Mouse (Mus musculus) lung, embryonic 14.5 days (tissue): ENCODE measurements around the gene Smpx. TPM values are rescaled to one million over a fixed set of nuclear protein-coding genes. Genes with fewer than 3 reads are reported as not detected.

Experiments used
- ATAC-seq: fragments of 200-750 bp; cut with Nextera tagmentation; 2 replicates; pipeline ENCODE4 v1.8.0; 2017; ENCODE audit warnings: mild to moderate bottlenecking, moderate TSS enrichment, moderate library complexity; ENCODE audit not compliant: insufficient read depth
- DNase-seq: peaks from one replicate; pipeline ENCODE4 v3.0.0-alpha.2; 2015
- H3K27ac ChIP-seq: fragments of 300-500 bp; sonication (generic); 2 replicates; pipeline ENCODE4 v1.5.1; 2014; ENCODE audit warnings: low read depth, mild to moderate bottlenecking, moderate library complexity
- H3K27me3 ChIP-seq: fragments of 300-500 bp; sonication (generic); 2 replicates; pipeline ENCODE4 v1.6.1; 2014; ENCODE audit warnings: low read length, control low read depth; ENCODE audit not compliant: insufficient read depth
- H3K36me3 ChIP-seq: fragments of 300-500 bp; sonication (generic); 2 replicates; pipeline ENCODE4 v1.6.1; 2014; ENCODE audit warnings: control low read depth; ENCODE audit not compliant: insufficient read depth
- H3K4me1 ChIP-seq: fragments of 300-500 bp; sonication (generic); 2 replicates; pipeline ENCODE4 v1.6.1; 2014; ENCODE audit warnings: antibody characterized with exemption, control low read depth; ENCODE audit not compliant: insufficient read depth
- H3K4me2 ChIP-seq: fragments of 300-500 bp; sonication (generic); 2 replicates; pipeline ENCODE4 v1.6.1; 2014; ENCODE audit warnings: mild to moderate bottlenecking
- H3K4me3 ChIP-seq: fragments of 300-500 bp; sonication (generic); 2 replicates; pipeline ENCODE4 v1.5.1; 2014; ENCODE audit warnings: low read depth, low read length
- H3K9ac ChIP-seq: fragments of 300-500 bp; sonication (generic); 2 replicates; pipeline ENCODE4 v1.6.1; 2014
- H3K9me3 ChIP-seq: fragments of 300-500 bp; sonication (generic); 2 replicates; pipeline ENCODE4 v1.6.1; 2016; ENCODE audit warnings: low read depth, low read length, control low read depth
- CTCF ChIP-seq: IDR thresholded peaks from 2 replicates; pipeline ENCODE4 v1.5.1; 2016; ENCODE audit warnings: antibody characterized with exemption, low read depth
- WGBS: fragments of 180-500 bp; shearing (Covaris S2); extraction: QIAGEN DNeasy Blood & Tissue Kit; methylation state at CpG from one replicate; pipeline ENCODE4 v1.1.7; 2014; 5-methylcytosine and 5-hydroxymethylcytosine counted together
- polyA plus RNA-seq: library from polyadenylated mRNA; unstranded; fragments of >200 nt; fragmentation: Nextera tagmentation; extraction: Ambion mirVana; gene quantifications from 2 replicates; pipeline ENCODE4 v1.2.1, GENCODE M21; 2014

Gene Smpx
- polyA plus RNA-seq, 1 experiment from 2014 or later: 33.0 TPM

DNA sequence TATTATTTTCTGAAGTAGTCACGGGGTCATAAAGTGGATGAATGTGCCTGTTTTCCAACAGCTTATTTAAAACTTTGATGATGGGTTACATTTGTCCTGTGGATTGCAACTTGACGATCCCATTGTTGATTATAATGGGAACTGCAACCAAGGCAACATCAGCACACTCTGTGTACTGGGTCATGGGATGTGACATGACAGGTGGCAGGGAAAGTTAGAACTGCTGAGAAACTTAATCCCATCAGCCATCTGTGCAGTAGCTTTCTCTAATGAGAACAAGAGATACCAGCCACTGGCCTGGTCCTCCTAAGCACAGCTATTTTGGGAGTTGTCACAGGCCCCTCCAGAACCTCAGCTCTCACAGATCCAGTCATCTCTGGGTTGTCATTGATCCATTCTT lies 8.5 kb downstream of the Smpx start:
- H3K9me3 ChIP-seq: no peaks in the 10 kb centered on the region
- TF ChIP-seq CTCF: no peak
- H3K27ac ChIP-seq: no peak overlapping the region
- H3K36me3 ChIP-seq: no peaks in the 10 kb centered on the region
- H3K9ac ChIP-seq: no peak overlapping the region
- 71% methylated on average over 2 of the region's 2 CpGs for WGBS
- H3K27me3 ChIP-seq: no peaks in the 10 kb centered on the region
- no peak overlapping the region for H3K4me2 ChIP-seq
- no peak for DNase-seq
- H3K4me3 ChIP-seq: no peak overlapping the region
- no peaks in the 10 kb centered on the region for H3K4me1 ChIP-seq
- ATAC-seq: no peak

DNA sequence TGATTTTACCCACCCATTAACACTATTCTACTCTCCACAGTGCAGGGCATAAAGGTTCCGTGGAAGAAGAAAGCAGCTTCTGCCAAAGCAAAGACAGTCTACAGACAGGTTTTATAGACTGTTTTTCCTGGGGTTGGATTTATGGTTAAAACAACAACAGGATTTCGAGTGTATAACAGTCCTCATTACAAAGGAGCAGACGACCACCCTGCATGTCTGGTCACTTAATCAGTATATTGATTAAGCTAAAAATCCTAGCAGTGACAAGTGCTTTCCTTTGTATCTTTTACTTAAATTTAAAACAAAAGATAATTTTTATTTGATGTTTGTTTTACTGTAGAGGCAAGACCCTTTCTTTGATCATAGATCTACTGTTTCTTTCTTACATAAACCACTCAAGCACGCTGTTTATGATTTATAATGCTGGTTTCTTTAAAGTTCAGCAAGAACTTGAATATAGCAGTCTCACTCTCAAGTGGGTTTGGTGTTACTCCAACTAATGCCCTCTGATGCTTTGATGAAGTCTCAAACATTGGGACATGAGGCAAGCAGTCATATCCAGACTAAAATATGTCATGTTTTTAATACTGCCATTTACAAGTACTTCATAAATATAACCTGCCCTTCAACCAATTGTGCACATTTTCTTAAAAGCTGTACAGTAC lies 10.0 kb downstream of the Smpx start:
- no peaks in the 10 kb centered on the region for H3K27me3 ChIP-seq
- no peak overlapping the region for H3K27ac ChIP-seq
- no peaks in the 10 kb centered on the region for H3K9me3 ChIP-seq
- no peak overlapping the region for H3K9ac ChIP-seq
- no peak overlapping the region for H3K4me2 ChIP-seq
- H3K4me3 ChIP-seq: no peak overlapping the region
- peak; percentile 87 for ATAC-seq
- WGBS: 39% methylated on average over 4 of the region's 4 CpGs
- DNase-seq: peak; percentile 40
- H3K36me3 ChIP-seq: no peaks in the 10 kb centered on the region
- no peak for TF ChIP-seq CTCF
- H3K4me1 ChIP-seq: no peaks in the 10 kb centered on the region

DNA sequence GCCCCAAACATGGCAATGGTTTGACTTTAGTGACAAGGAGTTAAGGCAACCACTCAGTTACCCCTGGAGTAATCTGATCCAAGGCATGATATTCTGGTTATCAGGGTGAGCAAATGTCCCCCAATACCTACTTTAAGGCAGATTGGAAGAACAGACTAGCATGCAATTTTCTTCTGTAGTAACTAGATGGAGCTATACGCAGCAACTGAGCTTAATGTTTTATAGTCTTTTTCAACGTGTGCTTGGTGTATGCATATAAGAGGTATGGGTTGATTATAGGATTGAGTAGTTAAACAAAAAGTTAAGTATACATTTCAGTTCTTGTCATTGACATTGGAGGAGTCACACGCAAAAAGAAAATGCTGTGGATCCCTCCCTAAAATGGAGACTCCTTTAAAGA lies 21.2 kb downstream of the Smpx start:
- no peak for TF ChIP-seq CTCF
- ATAC-seq (no peak), DNase-seq (no peak)
- H3K27me3 ChIP-seq: no peaks in the 10 kb centered on the region
- H3K9me3 ChIP-seq: no peaks in the 10 kb centered on the region
- no peak overlapping the region for H3K4me3 ChIP-seq
- no peak overlapping the region for H3K9ac ChIP-seq
- H3K27ac ChIP-seq: no peak overlapping the region
- H3K36me3 ChIP-seq: no peaks in the 10 kb centered on the region
- 41% methylated on average over 3 of the region's 3 CpGs for WGBS
- H3K4me1 ChIP-seq: no peaks in the 10 kb centered on the region
- no peak overlapping the region for H3K4me2 ChIP-seq

DNA sequence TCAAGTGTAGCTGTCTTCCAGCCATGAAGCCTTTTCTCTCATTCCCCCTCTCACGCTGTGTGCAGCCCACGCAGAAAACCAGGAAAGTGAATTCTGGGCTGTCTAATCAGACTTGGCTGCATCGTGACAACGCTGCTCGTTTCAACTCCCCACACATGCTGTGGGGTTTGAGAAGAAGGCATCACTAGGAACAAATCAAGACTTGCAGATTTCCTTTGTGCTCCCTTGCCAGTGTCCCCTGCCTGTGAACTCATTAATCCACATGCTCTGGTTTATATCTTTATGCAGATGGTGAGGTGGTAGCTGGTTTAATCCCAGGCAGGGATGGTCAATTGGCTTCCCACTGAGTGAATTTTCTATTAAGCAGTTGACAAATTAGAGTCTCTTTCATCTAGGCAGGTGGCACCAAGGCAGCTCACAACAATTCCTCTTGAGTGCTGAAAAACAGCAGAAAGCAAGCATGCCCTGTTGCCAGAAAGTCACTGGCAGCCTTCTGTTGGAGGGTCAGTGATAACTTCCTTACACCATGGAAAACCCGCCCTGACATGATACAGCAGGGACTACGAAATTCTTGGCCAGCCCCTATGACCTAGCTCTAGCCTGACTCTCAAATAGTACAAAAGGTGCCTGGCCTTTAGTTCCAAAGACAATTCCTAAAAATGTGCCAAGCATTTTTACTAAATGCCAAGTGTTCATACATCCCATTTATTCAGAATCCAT lies 32.1 kb downstream of the Smpx start:
- ATAC-seq (no peak), DNase-seq (no peak)
- Histone ChIP-seq H3K4me1 (no peaks in the 10 kb centered on the region), H3K27ac (no peak overlapping the region), H3K9ac (no peak overlapping the region), H3K4me2 (no peak overlapping the region), H3K9me3 (no peaks in the 10 kb centered on the region), H3K36me3 (no peaks in the 10 kb centered on the region), H3K4me3 (no peak overlapping the region), H3K27me3 (no peaks in the 10 kb centered on the region)
- TF ChIP-seq CTCF: no peak
- 53% methylated on average over 7 of the region's 7 CpGs for WGBS

DNA sequence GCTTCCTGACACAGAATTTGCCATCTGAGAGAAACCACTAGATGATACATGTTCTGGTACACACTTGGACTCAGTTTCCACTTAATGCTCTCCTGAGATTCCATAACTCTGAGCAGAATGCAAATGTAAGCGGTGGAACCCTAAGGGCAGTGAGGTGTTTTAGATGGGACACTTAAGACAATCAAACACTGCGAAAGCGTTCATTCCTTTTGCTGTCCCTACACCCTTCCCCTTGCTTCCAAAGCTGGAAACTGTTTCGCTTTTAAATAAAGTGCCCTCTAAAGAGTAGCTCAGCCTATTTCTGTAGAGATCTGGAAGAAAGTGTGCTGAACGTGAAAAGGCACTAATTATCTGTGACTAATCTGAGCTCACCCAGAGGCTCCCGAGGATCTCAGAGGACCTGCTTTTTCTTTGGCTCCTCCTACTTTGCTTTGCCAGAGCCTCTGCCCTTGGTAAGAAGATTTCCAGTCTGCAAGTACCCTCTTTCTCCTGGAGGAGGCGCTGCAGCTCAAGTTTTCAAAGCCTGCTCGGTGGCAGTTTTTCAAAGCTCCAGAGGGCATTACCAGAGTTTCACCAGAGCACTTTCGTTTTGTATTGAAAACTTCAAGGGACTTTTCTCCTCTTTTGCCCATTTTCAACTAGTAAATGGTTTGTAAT lies 33.1 kb downstream of the Smpx start:
- ATAC-seq (peak; percentile 69; the same call in 1 of the 2 replicates), DNase-seq (peak; percentile 88)
- TF ChIP-seq CTCF: peak; percentile 71
- H3K4me1 ChIP-seq: no peaks in the 10 kb centered on the region
- H3K36me3 ChIP-seq: no peaks in the 10 kb centered on the region
- H3K27me3 ChIP-seq: no peaks in the 10 kb centered on the region
- H3K9ac ChIP-seq: no peak overlapping the region
- H3K4me2 ChIP-seq: peak overlapping the region; percentile 20; the same call in 1 of the 2 replicates
- H3K27ac ChIP-seq: no peak overlapping the region
- 29% methylated on average over 9 of the region's 9 CpGs for WGBS
- H3K9me3 ChIP-seq: no peaks in the 10 kb centered on the region
- no peak overlapping the region for H3K4me3 ChIP-seq

DNA sequence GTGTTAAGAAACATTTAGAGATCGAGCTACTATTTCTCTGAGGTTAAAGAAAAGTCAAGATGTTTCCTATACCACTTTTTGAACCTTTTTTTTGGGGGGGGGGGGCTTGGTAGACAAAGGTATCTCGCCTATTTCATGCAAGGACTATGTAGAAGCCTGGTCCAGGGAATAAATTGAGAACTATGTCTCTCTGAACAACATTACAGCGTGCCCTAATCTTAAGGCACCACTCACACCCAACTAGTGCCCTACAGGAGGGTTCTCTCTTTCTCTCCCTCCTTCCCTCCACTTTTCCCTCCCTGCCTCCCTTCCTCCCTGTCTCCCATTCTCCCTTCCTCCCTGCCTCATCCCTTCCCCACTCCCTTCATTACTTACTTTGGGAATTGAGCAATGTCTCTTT lies 33.6 kb downstream of the Smpx start:
- no peaks in the 10 kb centered on the region for H3K27me3 ChIP-seq
- DNase-seq: no peak
- no peaks in the 10 kb centered on the region for H3K4me1 ChIP-seq
- TF ChIP-seq CTCF: no peak
- peak; percentile 21; the same call in 1 of the 2 replicates for ATAC-seq
- 0 out of 2 replicates have a peak overlapping the region, but pooled peaks have one; percentile 12 for H3K4me2 ChIP-seq
- H3K36me3 ChIP-seq: no peaks in the 10 kb centered on the region
- H3K9me3 ChIP-seq: no peaks in the 10 kb centered on the region
- H3K9ac ChIP-seq: no peak overlapping the region
- WGBS: 43% methylated on average over 3 of the region's 3 CpGs
- no peak overlapping the region for H3K4me3 ChIP-seq
- no peak overlapping the region for H3K27ac ChIP-seq

DNA sequence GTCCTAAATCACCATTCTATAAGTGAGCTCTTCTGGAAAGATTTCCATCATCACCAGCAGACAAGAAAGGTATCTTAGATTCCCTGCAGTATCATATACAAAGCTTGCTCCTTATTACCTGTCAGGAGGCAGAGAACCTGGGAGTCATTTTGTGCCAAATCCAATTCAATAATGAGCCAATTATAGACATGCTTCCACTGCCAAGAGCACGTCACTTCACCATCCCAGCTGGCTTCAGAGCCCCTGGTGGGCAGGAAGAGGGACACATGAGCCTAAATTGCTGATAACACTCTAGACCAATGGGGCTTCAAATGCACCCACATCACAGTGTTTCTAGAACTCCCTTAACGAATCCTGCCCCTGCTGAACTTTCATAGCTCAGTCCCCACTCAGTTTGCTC lies 35.1 kb downstream of the Smpx start:
- no peak for TF ChIP-seq CTCF
- no peak for DNase-seq
- H3K9ac ChIP-seq: no peak overlapping the region
- no peaks in the 10 kb centered on the region for H3K27me3 ChIP-seq
- WGBS: 59% methylated on average over 2 of the region's 2 CpGs
- no peak overlapping the region for H3K4me3 ChIP-seq
- no peak for ATAC-seq
- H3K36me3 ChIP-seq: no peaks in the 10 kb centered on the region
- no peaks in the 10 kb centered on the region for H3K9me3 ChIP-seq
- no peak overlapping the region for H3K27ac ChIP-seq
- H3K4me2 ChIP-seq: no peak overlapping the region
- no peaks in the 10 kb centered on the region for H3K4me1 ChIP-seq
